Mouse (Mus musculus) intestine, embryonic 16.5 days (tissue): Measurements from ENCODE around the gene Serpina3b. TPM values are rescaled to one million over a fixed set of nuclear protein-coding genes. Genes with fewer than 3 reads are reported as not detected.

ENCODE experiments used
- polyA plus RNA-seq: library from polyadenylated mRNA; unstranded; fragments of >200 nt; fragmentation: Nextera tagmentation; extraction: Ambion mirVana; gene quantifications from 2 replicates; pipeline ENCODE4 v1.2.1, GENCODE M21; 2015

Serpina3b gene
- polyA plus RNA-seq, 1 experiment from 2014 or later: 0.06 TPM

Other genes with a start within 250 kb of the Serpina3b start
- gene Serpina1c, start 223.1 kb upstream of the Serpina3b start, polyA plus RNA-seq: 26.7 and 33.2 TPM in 2 replicates
- gene Serpina1e, start 169.0 kb upstream of the Serpina3b start, polyA plus RNA-seq: 49.8 and 59.2 TPM in 2 replicates
- gene Serpina11, start 138.0 kb upstream of the Serpina3b start, polyA plus RNA-seq: 0.09 and 0.38 TPM in 2 replicates
- gene Serpina9, start 114.2 kb upstream of the Serpina3b start, polyA plus RNA-seq: 0.04 TPM in 1 of 2 replicates, not detected in the other
- gene Serpina12, start 83.6 kb upstream of the Serpina3b start, polyA plus RNA-seq: not detected in 2 replicates
- 0.06 and 0.10 TPM in 2 replicates for gene Serpina5, start 26.9 kb upstream of the Serpina3b start, polyA plus RNA-seq
- not detected in 2 replicates for gene Serpina3a, start 15.3 kb upstream of the Serpina3b start, polyA plus RNA-seq
- gene Serpina3c, start 25.9 kb downstream of the Serpina3b start, polyA plus RNA-seq: 0.06 TPM in 1 of 2 replicates, not detected in the other
- 0.44 TPM in 2 replicates for gene Serpina3f, start 86.5 kb downstream of the Serpina3b start, polyA plus RNA-seq
- 5.3 and 5.7 TPM in 2 replicates for gene Serpina3g, start 108.2 kb downstream of the Serpina3b start, polyA plus RNA-seq
- 0.20 TPM in 1 of 2 replicates, not detected in the other for gene Serpina3i, start 135.1 kb downstream of the Serpina3b start, polyA plus RNA-seq
- not detected in 2 replicates for gene Serpina3j, start 186.6 kb downstream of the Serpina3b start, polyA plus RNA-seq
- not detected in 2 replicates for gene Serpina3k, start 210.5 kb downstream of the Serpina3b start, polyA plus RNA-seq
- not detected in 2 replicates for gene Serpina3m, start 210.5 kb downstream of the Serpina3b start, polyA plus RNA-seq